Mouse (Mus musculus): ENCODE results near the gene Rpgrip1l. TPM values are rescaled to one million over a fixed set of nuclear protein-coding genes. Genes with fewer than 3 reads are reported as not detected.

Gene Rpgrip1l
- polyA plus RNA-seq (2012) = 0.13 and 0.15 TPM in 2 replicates

DNA sequence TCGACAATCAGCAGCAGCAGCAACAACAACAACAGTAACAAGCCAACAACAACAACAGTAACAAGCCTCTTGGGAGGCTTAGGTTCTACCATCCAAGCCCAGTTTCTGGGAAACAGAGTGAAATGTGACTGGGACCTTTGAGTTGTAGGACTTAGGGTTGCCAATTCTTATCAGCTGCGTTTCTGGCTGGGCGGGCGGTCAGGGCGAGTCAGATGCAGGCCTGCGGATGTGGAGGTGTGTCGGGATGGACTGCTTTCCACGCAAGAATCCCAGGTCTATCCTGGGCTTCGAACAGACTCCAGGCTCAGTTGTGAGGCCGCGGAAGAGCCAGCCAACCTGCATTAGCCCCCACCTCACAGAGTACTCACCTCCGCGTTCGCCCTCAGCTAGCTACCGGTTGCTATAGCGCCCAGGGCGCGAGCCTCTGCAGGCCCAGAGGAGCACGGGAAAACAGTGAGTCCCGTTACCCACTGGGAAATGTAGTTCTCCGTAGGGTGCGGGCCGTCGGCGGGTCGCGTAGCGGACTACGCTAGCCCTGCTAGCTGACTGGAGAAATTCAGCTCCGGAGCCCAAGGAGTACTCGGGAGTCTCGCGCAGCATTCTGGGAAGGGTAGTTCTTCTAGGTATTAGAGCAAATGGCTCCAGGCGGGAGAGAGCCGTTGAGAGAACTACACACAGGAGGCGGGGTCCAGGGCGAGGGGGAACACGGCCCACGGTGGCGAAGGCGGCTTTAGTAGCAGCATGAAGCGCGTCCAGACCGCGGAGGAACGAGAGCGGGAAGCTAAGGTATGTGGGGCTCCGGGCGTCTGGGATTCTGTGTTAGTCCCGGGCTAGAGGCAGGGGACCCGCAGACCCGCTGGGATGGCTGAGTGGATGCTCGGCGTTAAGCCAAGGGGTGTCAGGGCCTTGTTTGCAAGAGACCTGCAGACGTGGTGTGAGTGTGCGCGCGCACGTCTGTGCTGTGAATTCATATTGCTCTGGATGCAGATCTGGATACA is at the start of gene Rpgrip1l, which contains the start of gene Fto:
Gene Rpgrip1l (minus strand): TSS at position 428 of the 998 bp plus-strand sequence.
Gene Fto (plus strand): TSS at position 691 of the 998 bp plus-strand sequence.
- no peak for TF ChIP-seq GATA1 (IDR thresholded peaks at IDR 0.05; ENCODE audit: low read length)

DNA sequence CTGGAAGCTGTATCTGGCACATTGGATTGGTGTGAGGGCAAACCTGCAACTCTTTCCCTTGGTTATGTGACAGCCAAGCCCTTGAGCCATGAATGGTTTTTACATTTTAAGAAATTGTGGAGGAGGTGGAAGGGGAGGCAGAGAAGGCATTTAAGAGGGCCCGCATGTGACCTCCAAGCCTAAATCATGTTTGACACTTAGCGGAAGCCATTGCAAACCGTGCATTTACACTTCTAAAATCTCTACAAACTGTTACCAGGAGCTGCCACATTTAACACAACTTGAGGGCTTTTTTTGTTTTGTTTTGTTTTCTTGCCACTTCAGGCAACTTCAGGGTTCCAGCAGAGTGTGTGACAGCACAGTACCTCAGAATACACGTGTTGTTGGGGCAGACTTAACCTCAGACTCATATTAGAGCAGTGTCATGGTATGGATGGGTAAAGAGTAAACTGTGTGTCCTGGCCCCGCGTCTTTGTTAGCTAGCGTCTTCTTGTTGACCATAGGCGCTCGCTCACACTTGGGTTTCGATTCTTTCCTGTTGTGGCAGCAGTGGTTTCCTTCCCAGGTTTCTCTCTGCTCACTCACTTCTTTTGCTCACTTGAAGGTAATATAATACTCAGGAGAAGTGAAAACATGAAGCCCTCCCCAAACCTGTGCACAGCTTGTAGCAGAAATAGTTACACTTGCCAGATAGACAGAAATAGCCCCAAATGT is 47.7 kb upstream of the Rpgrip1l start:
- no peak for TF ChIP-seq GATA1 (IDR thresholded peaks at IDR 0.05; ENCODE audit: low read length)

DNA sequence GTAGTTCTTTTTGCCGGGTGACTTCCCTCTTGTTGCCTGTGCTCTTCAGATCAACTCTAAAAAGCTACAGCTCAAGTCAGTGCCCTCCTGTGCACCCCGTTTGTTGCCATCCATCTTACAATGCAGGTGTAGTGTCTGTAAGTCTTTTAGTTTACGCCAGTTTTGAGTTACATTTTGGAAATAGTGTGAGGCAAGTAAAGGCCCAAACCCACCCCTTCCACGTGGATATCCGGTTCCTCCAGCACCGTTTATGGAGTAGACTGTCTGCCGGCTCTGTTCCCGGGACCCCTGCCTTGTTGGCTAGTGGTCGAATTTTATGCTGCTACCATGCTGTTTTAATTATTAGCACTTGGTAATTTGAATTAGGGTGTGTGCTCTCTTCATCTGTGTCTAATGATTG is 46.4 kb upstream of the Rpgrip1l start:
- TF ChIP-seq GATA1 (IDR thresholded peaks at IDR 0.05; ENCODE audit: low read length) = no peak

DNA sequence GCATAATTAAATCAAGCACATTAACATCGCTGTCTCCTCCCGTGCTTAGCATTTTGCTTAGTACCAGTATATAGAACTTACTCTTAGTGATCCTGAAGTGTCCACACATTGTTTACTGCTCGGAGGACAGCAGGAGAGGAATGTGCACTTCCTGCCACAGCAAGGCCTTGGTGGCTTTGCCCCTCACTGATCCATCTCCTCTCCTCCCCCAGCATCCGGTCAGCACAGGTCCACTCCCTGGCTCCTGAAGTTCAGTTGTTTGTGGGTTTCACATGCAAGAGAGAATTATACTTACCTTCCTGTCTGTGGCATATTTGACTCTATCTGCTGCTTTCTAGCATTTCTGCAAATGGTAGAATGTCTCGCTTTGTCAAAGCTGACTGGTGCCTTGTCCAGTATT is 45.0 kb upstream of the Rpgrip1l start:
- TF ChIP-seq GATA1 (IDR thresholded peaks at IDR 0.05; ENCODE audit: low read length) = no peak

DNA sequence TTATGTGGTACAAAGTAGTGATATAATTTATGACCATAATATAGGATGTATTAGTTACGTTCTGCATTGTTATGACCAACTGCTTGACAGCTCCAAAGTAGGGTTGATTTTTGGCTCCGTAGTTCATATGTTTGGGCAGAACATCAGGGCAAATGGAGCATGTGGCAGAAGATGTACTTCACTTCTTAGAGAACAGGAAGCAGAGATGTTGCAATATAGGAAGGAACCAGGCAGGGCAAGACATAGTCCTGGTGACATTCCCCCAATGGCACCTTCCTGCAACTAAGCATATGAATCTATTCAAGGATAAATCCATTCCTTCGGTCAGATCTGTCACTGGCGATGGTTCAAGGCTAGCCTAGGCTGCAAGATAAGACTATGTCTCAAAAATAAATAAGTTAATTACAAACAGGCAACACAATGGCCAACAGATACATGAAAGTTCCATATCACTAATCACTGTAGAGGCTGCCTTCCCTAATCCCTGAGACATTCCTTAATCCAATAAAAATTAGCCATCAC is 44.5 kb upstream of the Rpgrip1l start:
- no peak for TF ChIP-seq GATA1 (IDR thresholded peaks at IDR 0.05; ENCODE audit: low read length)

DNA sequence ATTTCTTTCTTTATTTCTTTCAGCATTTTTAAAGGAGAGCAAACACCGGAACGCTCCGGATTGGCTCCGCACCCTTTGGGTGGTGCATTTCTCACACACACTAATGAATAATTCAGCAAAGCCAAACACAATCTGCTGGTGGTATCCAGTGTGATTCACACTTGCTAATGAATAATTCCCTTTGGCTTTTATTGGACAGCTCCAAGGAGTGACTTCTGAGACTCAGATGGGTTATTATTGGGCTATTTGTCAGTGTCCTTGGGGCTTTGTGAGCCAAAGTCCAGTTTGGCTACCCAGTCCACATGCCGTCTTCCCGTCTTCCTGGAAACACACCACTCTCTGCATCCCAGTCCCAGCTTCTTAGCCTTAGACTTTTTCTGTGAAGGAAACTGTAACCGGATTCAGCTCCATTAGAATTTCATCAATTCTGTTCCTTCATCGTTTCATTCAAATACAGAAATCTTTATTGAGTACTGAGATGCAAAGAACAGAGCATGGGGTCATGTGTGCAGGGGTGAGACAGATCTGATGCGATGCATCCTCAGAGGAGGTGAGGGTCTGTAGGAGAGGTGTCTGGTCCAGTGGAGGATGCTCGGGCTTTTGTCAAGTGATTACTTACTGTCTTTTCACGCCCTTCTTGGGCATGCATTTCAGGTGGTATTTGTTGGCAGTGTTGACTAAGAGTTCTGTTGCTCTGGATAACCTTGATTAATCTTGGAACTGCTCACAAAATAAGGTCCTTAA is 43.1 kb upstream of the Rpgrip1l start:
- no peak for TF ChIP-seq GATA1 (IDR thresholded peaks at IDR 0.05; ENCODE audit: low read length)

DNA sequence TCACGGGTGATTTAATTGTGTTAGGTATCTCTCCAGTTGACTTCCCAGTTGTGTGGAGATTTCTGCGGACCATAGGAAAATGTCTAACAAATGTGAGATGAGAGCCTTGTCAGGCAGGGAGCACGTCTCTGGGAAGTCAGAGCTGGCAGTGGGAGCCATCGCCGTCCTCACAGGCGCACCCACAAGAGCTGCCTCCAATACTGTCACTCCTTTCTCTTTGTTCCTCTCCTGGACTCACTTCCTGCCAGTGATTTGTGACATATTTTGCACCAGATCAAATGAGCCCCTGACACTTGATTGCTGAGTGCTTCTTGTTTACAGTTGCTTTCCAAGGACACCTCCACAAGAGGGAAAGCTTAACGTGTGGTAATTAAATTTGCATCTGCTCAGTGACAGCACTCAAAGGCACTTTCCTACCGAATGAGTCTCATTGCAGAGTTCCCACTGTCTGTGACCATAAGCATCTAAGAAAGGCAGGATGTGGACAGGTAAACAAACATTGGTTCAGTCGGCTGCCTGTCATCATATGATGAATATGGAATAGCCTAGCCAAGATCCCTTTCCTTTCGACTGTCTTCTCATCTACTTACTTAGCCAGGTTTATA is 42.3 kb upstream of the Rpgrip1l start:
- no peak for TF ChIP-seq GATA1 (IDR thresholded peaks at IDR 0.05; ENCODE audit: low read length)

DNA sequence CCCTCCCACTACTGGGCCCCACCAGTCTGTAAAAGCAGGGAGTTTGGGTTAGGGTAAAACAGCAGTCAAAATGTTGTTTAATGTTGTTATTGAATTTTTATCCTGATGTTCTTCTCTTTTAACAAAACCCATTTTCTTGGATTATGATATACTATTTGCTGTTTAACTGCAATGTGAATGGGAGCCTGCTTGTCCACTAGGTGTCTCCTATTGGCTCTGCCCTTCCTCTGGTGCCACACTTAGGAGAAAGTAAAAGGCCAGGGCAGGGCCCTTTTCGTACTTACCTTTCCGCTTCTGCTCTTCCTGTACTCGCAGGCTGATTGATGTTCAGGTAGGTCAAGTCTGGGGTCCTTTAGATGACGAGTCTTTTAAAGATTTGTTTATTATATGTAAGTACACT is 40.8 kb upstream of the Rpgrip1l start:
- no peak for TF ChIP-seq GATA1 (IDR thresholded peaks at IDR 0.05; ENCODE audit: low read length)

DNA sequence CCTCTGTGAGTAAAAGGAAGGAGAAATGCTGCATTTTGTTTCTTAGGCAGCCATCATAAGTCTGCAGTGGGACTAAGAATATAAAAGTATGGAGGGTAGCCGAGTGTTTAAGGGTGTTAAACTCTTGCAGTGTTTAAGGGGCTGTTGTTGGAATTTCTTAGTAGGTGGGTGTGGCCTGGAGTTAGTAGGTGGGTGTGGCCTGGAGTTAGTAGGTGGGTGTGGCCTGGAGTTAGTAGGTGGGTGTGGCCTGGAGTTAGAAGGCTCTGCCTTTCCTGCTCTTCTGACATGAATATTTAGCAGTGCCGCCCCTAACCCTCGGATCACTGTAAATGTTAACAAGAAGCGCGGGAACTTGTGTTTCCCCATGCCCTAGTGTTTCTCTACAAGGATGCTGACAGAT is 40.0 kb upstream of the Rpgrip1l start:
- no peak for TF ChIP-seq GATA1 (IDR thresholded peaks at IDR 0.05; ENCODE audit: low read length)

DNA sequence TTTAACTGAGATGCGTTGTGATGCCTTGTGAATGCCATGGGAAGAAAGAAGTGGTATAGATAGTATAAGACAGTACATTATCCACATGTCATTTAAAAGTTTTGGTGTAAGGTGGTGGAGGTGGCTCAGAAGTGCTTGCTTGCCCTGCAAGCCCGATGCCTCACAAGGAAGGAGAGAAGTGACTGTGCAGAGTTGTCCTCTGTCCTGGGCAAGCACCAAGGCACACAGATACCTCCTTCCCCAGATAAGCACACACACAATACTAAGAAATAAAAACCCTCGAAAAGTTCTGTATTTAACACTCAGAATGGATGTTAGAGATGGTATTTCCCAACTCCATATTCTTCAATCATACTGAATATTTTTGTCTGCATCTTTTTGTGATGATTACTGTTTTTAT is 39.5 kb upstream of the Rpgrip1l start:
- TF ChIP-seq GATA1 (IDR thresholded peaks at IDR 0.05; ENCODE audit: low read length) = no peak

DNA sequence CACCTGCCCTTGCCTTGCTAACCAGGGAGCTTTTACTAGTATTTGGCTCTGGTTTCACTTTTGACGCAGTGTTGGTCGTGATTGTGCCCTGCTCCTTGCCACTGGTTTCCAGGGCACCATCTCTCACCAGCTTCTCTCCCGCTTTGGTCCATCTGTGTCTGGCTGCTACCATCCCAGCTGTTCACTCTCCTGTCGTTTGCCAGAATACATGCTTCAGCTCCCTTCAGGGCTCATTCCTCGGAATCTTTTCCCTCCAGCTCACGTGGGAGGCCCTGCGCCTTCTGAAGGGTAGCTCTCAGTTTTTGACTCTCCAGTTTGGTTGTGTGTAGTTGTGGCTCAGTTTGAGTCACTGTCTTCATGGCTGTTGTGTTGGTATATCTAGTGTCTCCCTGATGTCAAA is 37.6 kb upstream of the Rpgrip1l start:
- no peak for TF ChIP-seq GATA1 (IDR thresholded peaks at IDR 0.05; ENCODE audit: low read length)

DNA sequence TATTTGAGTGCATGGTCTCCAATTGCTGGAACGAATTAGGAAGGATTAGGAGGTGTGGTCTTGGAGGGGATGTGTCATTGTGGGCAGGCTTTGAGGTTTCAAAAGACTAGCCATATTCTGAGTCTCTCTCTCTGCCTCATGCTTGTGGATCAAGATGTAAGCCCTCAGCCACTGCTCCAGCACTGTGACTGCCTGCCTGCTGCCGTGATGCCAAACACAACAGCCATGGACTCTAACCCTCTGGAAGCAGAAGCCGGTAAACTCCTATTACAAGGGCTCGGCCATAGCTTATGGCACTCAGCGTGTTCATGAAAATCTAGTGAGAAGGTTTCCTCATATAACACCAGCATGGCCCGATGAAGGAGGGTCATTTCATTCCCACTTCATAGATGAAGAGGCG is 36.8 kb upstream of the Rpgrip1l start:
- TF ChIP-seq GATA1 (IDR thresholded peaks at IDR 0.05; ENCODE audit: low read length) = no peak

DNA sequence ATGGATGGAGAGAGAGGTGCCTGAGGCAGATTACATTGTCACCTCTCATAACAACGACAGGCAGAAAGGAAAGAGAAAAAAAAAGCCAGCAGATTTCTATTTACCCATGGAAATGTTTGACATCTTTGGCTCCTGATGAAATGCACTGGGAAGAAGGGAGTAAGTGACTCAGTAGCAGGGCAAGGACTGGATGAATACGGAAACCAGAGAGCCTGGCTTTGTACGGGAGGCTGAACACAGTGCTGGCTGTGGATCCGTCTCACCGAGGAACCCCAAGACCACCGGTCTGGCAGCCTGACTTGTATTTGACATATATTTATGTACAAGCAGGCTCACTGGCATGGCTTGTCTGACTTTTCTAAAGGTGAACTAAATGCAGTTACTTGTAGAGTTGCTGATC is 34.5 kb upstream of the Rpgrip1l start:
- no peak for TF ChIP-seq GATA1 (IDR thresholded peaks at IDR 0.05; ENCODE audit: low read length)

DNA sequence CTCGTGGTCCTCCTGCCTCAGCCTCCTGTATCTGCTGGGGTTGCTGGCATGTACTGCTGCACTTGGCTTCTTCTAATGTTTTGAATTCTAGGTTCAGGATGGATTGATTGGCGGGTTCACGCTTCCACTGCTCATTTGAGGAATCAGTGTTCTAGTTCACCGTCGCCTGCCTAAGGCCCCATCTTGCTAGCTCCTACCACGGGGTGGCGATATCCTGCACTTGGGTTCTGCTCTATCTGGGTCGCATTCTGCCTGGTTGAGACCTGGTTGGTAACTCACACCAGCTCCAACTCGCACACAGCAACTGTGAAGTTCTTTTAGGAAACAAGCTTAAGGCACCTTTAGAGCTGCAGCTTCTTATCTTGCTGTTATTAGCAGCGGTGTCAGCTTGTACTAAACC is 34.1 kb upstream of the Rpgrip1l start:
- TF ChIP-seq GATA1 (IDR thresholded peaks at IDR 0.05; ENCODE audit: low read length) = no peak

DNA sequence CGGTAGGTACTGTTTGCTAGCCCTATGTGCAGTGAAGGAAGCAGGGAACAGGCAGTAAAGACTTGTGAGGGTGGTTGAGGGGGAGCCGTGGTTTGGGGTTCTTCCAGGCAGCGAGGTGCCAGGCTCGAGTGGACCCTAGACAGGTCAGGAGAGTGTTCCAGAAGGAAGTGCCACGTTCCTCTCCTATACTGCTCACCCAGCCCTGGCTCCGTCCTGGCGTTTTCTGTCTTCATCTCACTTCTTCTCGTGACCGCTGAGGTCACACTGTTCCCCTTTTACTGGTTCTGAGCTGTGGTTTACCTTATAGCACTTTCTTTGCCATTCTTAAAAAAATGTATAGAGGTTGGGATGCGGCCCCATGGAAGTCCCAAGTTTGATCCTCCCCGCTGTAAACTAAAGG is 31.6 kb upstream of the Rpgrip1l start:
- TF ChIP-seq GATA1 (IDR thresholded peaks at IDR 0.05; ENCODE audit: low read length) = no peak
